Mouse (Mus musculus): Measurements from ENCODE around the gene Rnf138rt1. TPM values are rescaled to one million over a fixed set of nuclear protein-coding genes. Genes with fewer than 3 reads are reported as not detected.

Rnf138rt1 gene
- polyA plus RNA-seq (2014; fragmentation: Nextera tagmentation; extraction: Ambion mirVana) = 0.47 and 0.97 TPM in 2 replicates

- Histone ChIP-seq H3K4me1 (ENCODE audit: control insufficient read depth, insufficient read depth, low read length) (no peaks in the 10 kb centered on the region), H3K36me3 (ENCODE audit: control insufficient read depth, insufficient read depth, low read length) (no peaks in the 10 kb centered on the region), H3K9ac (ENCODE audit: low read length) (no peak within 1 kb of the TSS), H3K27me3 (ENCODE audit: control insufficient read depth, insufficient read depth, low read length) (peaks cover 12% of the 10 kb centered on the region), H3K4me3 (ENCODE audit: low read depth, low read length) (peak within 1 kb of the TSS; percentile 28), H3K4me2 (ENCODE audit: low read depth) (peak within 1 kb of the TSS; percentile 64), H3K9me3 (ENCODE audit: control insufficient read depth, low read length) (no peaks in the 10 kb centered on the region), H3K27ac (ENCODE audit: low read depth, low read length) (no peak within 1 kb of the TSS)
- peak; percentile 53 for DNase-seq (ENCODE audit: low spot score)
- peak; percentile 86 for ATAC-seq (ENCODE audit: insufficient read depth, low FRiP score, low TSS enrichment)
- WGBS = 30% methylated on average over 42 of the region's 42 CpGs
Measured at GRCm38 (mm10) chrX:163760617-163761434, at the start of gene Rnf138rt1. Rnf138rt1 (minus strand) TSS chrX:163761329.

GRCm38 (mm10) chrX:163807270-163807669, 46.1 kb upstream of the Rnf138rt1 start:
- H3K36me3 ChIP-seq (ENCODE audit: control insufficient read depth, insufficient read depth, low read length) = no peaks in the 10 kb centered on the region
- H3K27ac ChIP-seq (ENCODE audit: low read depth, low read length) = no peak overlapping the region
- H3K9ac ChIP-seq (ENCODE audit: low read length) = no peak overlapping the region
- no peak overlapping the region for H3K4me2 ChIP-seq (ENCODE audit: low read depth)
- no peaks in the 10 kb centered on the region for H3K27me3 ChIP-seq (ENCODE audit: control insufficient read depth, insufficient read depth, low read length)
- no peaks in the 10 kb centered on the region for H3K9me3 ChIP-seq (ENCODE audit: control insufficient read depth, low read length)
- 96% methylated on average over 1 of the region's 1 CpGs for WGBS
- DNase-seq (ENCODE audit: low spot score) (no peak), ATAC-seq (ENCODE audit: insufficient read depth, low FRiP score, low TSS enrichment) (no peak)
- no peaks in the 10 kb centered on the region for H3K4me1 ChIP-seq (ENCODE audit: control insufficient read depth, insufficient read depth, low read length)
- H3K4me3 ChIP-seq (ENCODE audit: low read depth, low read length) = no peak overlapping the region

GRCm38 (mm10) chrX:163766290-163766689, 5.2 kb upstream of the Rnf138rt1 start:
- DNase-seq (ENCODE audit: low spot score) (no peak), ATAC-seq (ENCODE audit: insufficient read depth, low FRiP score, low TSS enrichment) (no peak)
- no peak overlapping the region for H3K4me2 ChIP-seq (ENCODE audit: low read depth)
- no peaks in the 10 kb centered on the region for H3K36me3 ChIP-seq (ENCODE audit: control insufficient read depth, insufficient read depth, low read length)
- H3K9me3 ChIP-seq (ENCODE audit: control insufficient read depth, low read length) = no peaks in the 10 kb centered on the region
- no peak overlapping the region for H3K27ac ChIP-seq (ENCODE audit: low read depth, low read length)
- H3K9ac ChIP-seq (ENCODE audit: low read length) = no peak overlapping the region
- peaks cover 5% of the 10 kb centered on the region; the same call in 1 of the 2 replicates for H3K27me3 ChIP-seq (ENCODE audit: control insufficient read depth, insufficient read depth, low read length)
- WGBS = 33% methylated on average over 3 of the region's 3 CpGs
- no peak overlapping the region for H3K4me3 ChIP-seq (ENCODE audit: low read depth, low read length)
- H3K4me1 ChIP-seq (ENCODE audit: control insufficient read depth, insufficient read depth, low read length) = no peaks in the 10 kb centered on the region

- Histone ChIP-seq H3K4me2 (ENCODE audit: low read depth) (peak overlapping the region; percentile 64), H3K27me3 (ENCODE audit: control insufficient read depth, insufficient read depth, low read length) (peaks cover 12% of the 10 kb centered on the region), H3K4me1 (ENCODE audit: control insufficient read depth, insufficient read depth, low read length) (no peaks in the 10 kb centered on the region), H3K4me3 (ENCODE audit: low read depth, low read length) (peak overlapping the region; percentile 28), H3K9ac (ENCODE audit: low read length) (no peak overlapping the region), H3K27ac (ENCODE audit: low read depth, low read length) (no peak overlapping the region), H3K9me3 (ENCODE audit: control insufficient read depth, low read length) (no peaks in the 10 kb centered on the region), H3K36me3 (ENCODE audit: control insufficient read depth, insufficient read depth, low read length) (no peaks in the 10 kb centered on the region)
- WGBS = 31% methylated on average over 10 of the region's 10 CpGs
- DNase-seq (ENCODE audit: low spot score) = no peak
- ATAC-seq (ENCODE audit: insufficient read depth, low FRiP score, low TSS enrichment) = peak; percentile 62; the same call in 1 of the 2 replicates
Measured at GRCm38 (mm10) chrX:163761435-163761828, 303 bp upstream of the Rnf138rt1 start.

GRCm38 (mm10) chrX:163745996-163746395, 15.1 kb downstream of the Rnf138rt1 start:
- no peaks in the 10 kb centered on the region for H3K9me3 ChIP-seq (ENCODE audit: control insufficient read depth, low read length)
- H3K4me3 ChIP-seq (ENCODE audit: low read depth, low read length) = no peak overlapping the region
- no peaks in the 10 kb centered on the region for H3K27me3 ChIP-seq (ENCODE audit: control insufficient read depth, insufficient read depth, low read length)
- H3K9ac ChIP-seq (ENCODE audit: low read length) = no peak overlapping the region
- H3K27ac ChIP-seq (ENCODE audit: low read depth, low read length) = no peak overlapping the region
- H3K4me2 ChIP-seq (ENCODE audit: low read depth) = no peak overlapping the region
- 82% methylated on average over 6 of the region's 6 CpGs for WGBS
- no peaks in the 10 kb centered on the region for H3K36me3 ChIP-seq (ENCODE audit: control insufficient read depth, insufficient read depth, low read length)
- no peaks in the 10 kb centered on the region for H3K4me1 ChIP-seq (ENCODE audit: control insufficient read depth, insufficient read depth, low read length)
- ATAC-seq (ENCODE audit: insufficient read depth, low FRiP score, low TSS enrichment) (no peak), DNase-seq (ENCODE audit: low spot score) (no peak)

GRCm38 (mm10) chrX:163743896-163744295, 17.2 kb downstream of the Rnf138rt1 start:
- ATAC-seq (ENCODE audit: insufficient read depth, low FRiP score, low TSS enrichment) (no peak), DNase-seq (ENCODE audit: low spot score) (no peak)
- H3K27me3 ChIP-seq (ENCODE audit: control insufficient read depth, insufficient read depth, low read length) = no peaks in the 10 kb centered on the region
- WGBS = 68% methylated on average over 2 of the region's 2 CpGs
- H3K4me2 ChIP-seq (ENCODE audit: low read depth) = no peak overlapping the region
- no peaks in the 10 kb centered on the region for H3K9me3 ChIP-seq (ENCODE audit: control insufficient read depth, low read length)
- H3K9ac ChIP-seq (ENCODE audit: low read length) = no peak overlapping the region
- H3K36me3 ChIP-seq (ENCODE audit: control insufficient read depth, insufficient read depth, low read length) = no peaks in the 10 kb centered on the region
- no peak overlapping the region for H3K27ac ChIP-seq (ENCODE audit: low read depth, low read length)
- no peak overlapping the region for H3K4me3 ChIP-seq (ENCODE audit: low read depth, low read length)
- H3K4me1 ChIP-seq (ENCODE audit: control insufficient read depth, insufficient read depth, low read length) = no peaks in the 10 kb centered on the region

GRCm38 (mm10) chrX:163738904-163739303, 22.2 kb downstream of the Rnf138rt1 start:
- DNase-seq (ENCODE audit: low spot score) = no peak

GRCm38 (mm10) chrX:163734145-163734544, 27.0 kb downstream of the Rnf138rt1 start:
- no peaks in the 10 kb centered on the region for H3K36me3 ChIP-seq (ENCODE audit: control insufficient read depth, insufficient read depth, low read length)
- no peaks in the 10 kb centered on the region for H3K4me1 ChIP-seq (ENCODE audit: control insufficient read depth, insufficient read depth, low read length)
- no peaks in the 10 kb centered on the region for H3K27me3 ChIP-seq (ENCODE audit: control insufficient read depth, insufficient read depth, low read length)
- no peaks in the 10 kb centered on the region for H3K9me3 ChIP-seq (ENCODE audit: control insufficient read depth, low read length)
- H3K4me3 ChIP-seq (ENCODE audit: low read depth, low read length) = no peak overlapping the region
- no peak overlapping the region for H3K9ac ChIP-seq (ENCODE audit: low read length)
- DNase-seq (ENCODE audit: low spot score) (no peak), ATAC-seq (ENCODE audit: insufficient read depth, low FRiP score, low TSS enrichment) (no peak)
- WGBS = 85% methylated on average over 1 of the region's 1 CpGs
- no peak overlapping the region for H3K27ac ChIP-seq (ENCODE audit: low read depth, low read length)
- no peak overlapping the region for H3K4me2 ChIP-seq (ENCODE audit: low read depth)

More at GRCm38 (mm10) chrX:163738904-163739303, 22.2 kb downstream of the Rnf138rt1 start:
- H3K4me1 ChIP-seq (ENCODE audit: control insufficient read depth, insufficient read depth, low read length) = no peaks in the 10 kb centered on the region
- H3K4me3 ChIP-seq (ENCODE audit: low read depth, low read length) = no peak overlapping the region
- no peaks in the 10 kb centered on the region for H3K36me3 ChIP-seq (ENCODE audit: control insufficient read depth, insufficient read depth, low read length)
- H3K27me3 ChIP-seq (ENCODE audit: control insufficient read depth, insufficient read depth, low read length) = no peaks in the 10 kb centered on the region
- 83% methylated on average over 1 of the region's 1 CpGs for WGBS
- H3K9me3 ChIP-seq (ENCODE audit: control insufficient read depth, low read length) = no peaks in the 10 kb centered on the region
- ATAC-seq (ENCODE audit: insufficient read depth, low FRiP score, low TSS enrichment) = no peak
- no peak overlapping the region for H3K4me2 ChIP-seq (ENCODE audit: low read depth)
- H3K27ac ChIP-seq (ENCODE audit: low read depth, low read length) = no peak overlapping the region
- H3K9ac ChIP-seq (ENCODE audit: low read length) = no peak overlapping the region

GRCm38 (mm10) chrX:163723630-163724029, 37.5 kb downstream of the Rnf138rt1 start:
- H3K9me3 ChIP-seq (ENCODE audit: control insufficient read depth, low read length) = no peaks in the 10 kb centered on the region
- no peak overlapping the region for H3K9ac ChIP-seq (ENCODE audit: low read length)
- H3K27me3 ChIP-seq (ENCODE audit: control insufficient read depth, insufficient read depth, low read length) = no peaks in the 10 kb centered on the region
- no peak for DNase-seq (ENCODE audit: low spot score)
- H3K4me2 ChIP-seq (ENCODE audit: low read depth) = no peak overlapping the region
- H3K4me1 ChIP-seq (ENCODE audit: control insufficient read depth, insufficient read depth, low read length) = no peaks in the 10 kb centered on the region
- no peak overlapping the region for H3K4me3 ChIP-seq (ENCODE audit: low read depth, low read length)
- ATAC-seq (ENCODE audit: insufficient read depth, low FRiP score, low TSS enrichment) = peak; percentile 35; the same call in 1 of the 2 replicates
- H3K27ac ChIP-seq (ENCODE audit: low read depth, low read length) = no peak overlapping the region
- H3K36me3 ChIP-seq (ENCODE audit: control insufficient read depth, insufficient read depth, low read length) = no peaks in the 10 kb centered on the region
